Mouse (Mus musculus) forebrain, postnatal 0 days (tissue): ENCODE data around the gene E2f4. TPM values are rescaled to one million over a fixed set of nuclear protein-coding genes. Genes with fewer than 3 reads are reported as not detected.

Source experiments
- ATAC-seq: fragments of 200-750 bp; cut with Nextera tagmentation; 2 replicates; pipeline ENCODE4 v1.8.0; 2017; ENCODE audit warnings: mild to moderate bottlenecking, moderate library complexity
- DNase-seq: peaks from one replicate; pipeline ENCODE4 v3.0.0-alpha.2; 2015
- H3K27ac ChIP-seq: fragments of 300-500 bp; sonication (generic); 2 replicates; pipeline ENCODE4 v1.5.1; 2014; ENCODE audit warnings: low read depth, mild to moderate bottlenecking, antibody characterized with exemption, low read length, moderate library complexity, mixed read lengths
- H3K27me3 ChIP-seq: fragments of 300-500 bp; sonication (generic); 2 replicates; pipeline ENCODE4 v1.6.1; 2014; ENCODE audit warnings: mild to moderate bottlenecking, low read length, mixed read lengths; ENCODE audit not compliant: insufficient read depth
- H3K36me3 ChIP-seq: fragments of 300-500 bp; sonication (generic); 2 replicates; pipeline ENCODE4 v1.6.1; 2014; ENCODE audit warnings: mild to moderate bottlenecking, moderate library complexity; ENCODE audit not compliant: insufficient read depth
- H3K4me1 ChIP-seq: fragments of 300-500 bp; sonication (generic); 2 replicates; pipeline ENCODE4 v1.6.1; 2014; ENCODE audit warnings: antibody characterized with exemption; ENCODE audit not compliant: insufficient read depth
- H3K4me2 ChIP-seq: fragments of 300-500 bp; sonication (generic); 2 replicates; pipeline ENCODE4 v1.6.1; 2014; ENCODE audit warnings: low read depth, mild to moderate bottlenecking, moderate library complexity
- H3K4me3 ChIP-seq: fragments of 300-500 bp; sonication (generic); 2 replicates; pipeline ENCODE4 v1.5.1; 2014; ENCODE audit warnings: low read depth, low read length, mixed read lengths
- H3K9ac ChIP-seq: fragments of 300-500 bp; sonication (generic); 2 replicates; pipeline ENCODE4 v1.6.1; 2014; ENCODE audit warnings: mild to moderate bottlenecking
- H3K9me3 ChIP-seq: fragments of 300-500 bp; sonication (generic); 2 replicates; pipeline ENCODE4 v1.6.1; 2016; ENCODE audit warnings: low read length
- CTCF ChIP-seq: sonication (generic); IDR thresholded peaks from 2 replicates; pipeline ENCODE4 v1.5.1; 2016; ENCODE audit warnings: antibody characterized with exemption, control low read depth, low read depth
- WGBS: fragments of 180-500 bp; shearing (Covaris S2); extraction: QIAGEN DNeasy Blood & Tissue Kit; methylation state at CpG from one replicate; pipeline ENCODE4 v1.1.7; 2014; 5-methylcytosine and 5-hydroxymethylcytosine counted together
- microRNA counts: library from miRNA; unstranded; fragments of <30 nt; microRNA quantifications from one replicate; lab custom pipeline; 2015
- microRNA-seq, 2 experiments: library from miRNA; unstranded; fragments of <30 nt; microRNA quantifications; one replicate each; pipeline ENCODE4; 2016
- polyA plus RNA-seq: library from polyadenylated mRNA; unstranded; fragments of >200 nt; fragmentation: Nextera tagmentation; extraction: Ambion mirVana; gene quantifications from 2 replicates; pipeline ENCODE4 v1.2.1, GENCODE M21; 2015
- total RNA-seq: library from RNA; depleted of rRNA; stranded (reverse); fragments of >200 nt; gene quantifications from 2 replicates; pipeline ENCODE4 v1.2.3, GENCODE M21; 2014; rRNA removed

Gene E2f4
- total and polyA plus RNA-seq, 2 experiments from 2014 or later, result 30.6 to 36.7 TPM

- peak; percentile 39 for TF ChIP-seq CTCF
- Histone ChIP-seq H3K4me1 (peaks cover 11% of the 10 kb centered on the region; the same call in 1 of the 2 replicates), H3K9me3 (no peaks in the 10 kb centered on the region), H3K27me3 (no peaks in the 10 kb centered on the region; the same call in 1 of the 2 replicates), H3K9ac (peak within 1 kb of the TSS; percentile 74), H3K36me3 (no peaks in the 10 kb centered on the region), H3K4me3 (peak within 1 kb of the TSS; percentile 66), H3K27ac (peak within 1 kb of the TSS; percentile 67), H3K4me2 (peak within 1 kb of the TSS; percentile 98)
- ATAC-seq (peak; percentile 90), DNase-seq (peak; percentile 88)
- under 1% methylated on average over 53 of the region's 53 CpGs for WGBS
These were observed 50.2 kb downstream of the E2f4 start, which contains the start of gene Fhod1 for GRCm38 (mm10) chr8:105347428-105348221. Gene Fhod1 (minus strand): TSS chr8:105347953.

- DNase-seq (peak; percentile 76), ATAC-seq (peak; percentile 10)
- WGBS, result 2% methylated on average over 34 of the region's 34 CpGs
- Histone ChIP-seq H3K9ac (peak within 1 kb of the TSS; percentile 74), H3K27ac (peak within 1 kb of the TSS; percentile 67), H3K4me2 (peak within 1 kb of the TSS; percentile 98), H3K36me3 (no peaks in the 10 kb centered on the region), H3K4me1 (peaks cover 11% of the 10 kb centered on the region; the same call in 1 of the 2 replicates), H3K4me3 (peak within 1 kb of the TSS; percentile 66), H3K27me3 (no peaks in the 10 kb centered on the region; the same call in 1 of the 2 replicates), H3K9me3 (no peaks in the 10 kb centered on the region)
- TF ChIP-seq CTCF, result peak; percentile 50
These were observed 51.1 kb downstream of the E2f4 start, which contains the start of gene Slc9a5 for GRCm38 (mm10) chr8:105348450-105349095. Gene Slc9a5 (plus strand): TSS chr8:105348843.

- H3K36me3 ChIP-seq, result no peaks in the 10 kb centered on the region
- no peaks in the 10 kb centered on the region for H3K9me3 ChIP-seq
- ATAC-seq (peak; percentile 70), DNase-seq (peak; percentile 72)
- peak overlapping the region; percentile 98 for H3K4me2 ChIP-seq
- peaks cover 11% of the 10 kb centered on the region; the same call in 1 of the 2 replicates for H3K4me1 ChIP-seq
- H3K27ac ChIP-seq, result peak overlapping the region; percentile 67
- peak overlapping the region; percentile 74 for H3K9ac ChIP-seq
- peak overlapping the region; percentile 66 for H3K4me3 ChIP-seq
- TF ChIP-seq CTCF, result no peak
- no peaks in the 10 kb centered on the region; the same call in 1 of the 2 replicates for H3K27me3 ChIP-seq
- WGBS, result 5% methylated on average over 44 of the region's 48 CpGs
These were observed 51.8 kb downstream of the E2f4 start for GRCm38 (mm10) chr8:105349096-105349771.

GRCm38 (mm10) chr8:105350186-105350585 is 52.7 kb downstream of the E2f4 start:
- WGBS, result 28% methylated on average over 7 of the region's 7 CpGs
- Histone ChIP-seq H3K9me3 (no peaks in the 10 kb centered on the region), H3K36me3 (no peaks in the 10 kb centered on the region), H3K4me2 (peak overlapping the region; percentile 98), H3K4me3 (peak overlapping the region; percentile 66), H3K27me3 (no peaks in the 10 kb centered on the region; the same call in 1 of the 2 replicates), H3K4me1 (peaks cover 11% of the 10 kb centered on the region; the same call in 1 of the 2 replicates), H3K9ac (peak overlapping the region; percentile 74), H3K27ac (no peak overlapping the region; the same call in 1 of the 2 replicates)
- ATAC-seq (no peak), DNase-seq (peak; percentile 25)
- TF ChIP-seq CTCF, result no peak

- DNase-seq, result no peak
These were observed 56.2 kb downstream of the E2f4 start for GRCm38 (mm10) chr8:105353583-105354135.

GRCm38 (mm10) chr8:105354549-105354948 is 57.1 kb downstream of the E2f4 start:
- H3K4me1 ChIP-seq, result peaks cover 7% of the 10 kb centered on the region; the same call in 1 of the 2 replicates
- H3K9ac ChIP-seq, result no peak overlapping the region
- H3K9me3 ChIP-seq, result no peaks in the 10 kb centered on the region
- no peak for TF ChIP-seq CTCF
- no peaks in the 10 kb centered on the region for H3K27me3 ChIP-seq
- H3K4me2 ChIP-seq, result no peak overlapping the region
- H3K36me3 ChIP-seq, result peaks cover 29% of the 10 kb centered on the region
- WGBS, result 92% methylated on average over 4 of the region's 4 CpGs
- no peak for DNase-seq
- no peak for ATAC-seq
- H3K27ac ChIP-seq, result no peak overlapping the region
- H3K4me3 ChIP-seq, result no peak overlapping the region

More at GRCm38 (mm10) chr8:105353583-105354135, 56.2 kb downstream of the E2f4 start:
- H3K9ac ChIP-seq, result no peak overlapping the region
- no peak overlapping the region for H3K4me2 ChIP-seq
- 74% methylated on average over 8 of the region's 8 CpGs for WGBS
- H3K27me3 ChIP-seq, result no peaks in the 10 kb centered on the region
- TF ChIP-seq CTCF, result no peak
- no peak for ATAC-seq
- peaks cover 26% of the 10 kb centered on the region for H3K36me3 ChIP-seq
- no peak overlapping the region for H3K27ac ChIP-seq
- peaks cover 7% of the 10 kb centered on the region; the same call in 1 of the 2 replicates for H3K4me1 ChIP-seq
- H3K9me3 ChIP-seq, result no peaks in the 10 kb centered on the region
- no peak overlapping the region for H3K4me3 ChIP-seq

MicroRNAs encoded within 50 kb of the gene (microRNA counts, 519-probe panel; counts per million panel counts)
- microRNA mmu-miR-328 (lab: Ali Mortazavi, UCI), result 3,938 counts per million, percentile 44 among the panel's probes with 10 or more counts

Small RNA genes lying within 50 kb of the gene (microRNA-seq; reads per million reads assigned to microRNA genes)
- 0 reads per million in 2 experiments for gene Gm27320
- 524 to 717 reads per million in 2 experiments for gene Mir328

Other genes with a start within 250 kb of the E2f4 start
- gene Ces3a, start 249.1 kb upstream of the E2f4 start, total RNA-seq, result not detected in 2 replicates
- not detected in 2 replicates for gene Ces3a, start 249.1 kb upstream of the E2f4 start, polyA plus RNA-seq
- not detected in 2 replicates for gene Ces3b, start 213.9 kb upstream of the E2f4 start, total RNA-seq
- gene Ces3b, start 213.9 kb upstream of the E2f4 start, polyA plus RNA-seq, result not detected in 2 replicates
- 0.10 TPM in 1 of 2 replicates, not detected in the other for gene Ces4a, start 165.9 kb upstream of the E2f4 start, total RNA-seq
- gene Ces4a, start 165.9 kb upstream of the E2f4 start, polyA plus RNA-seq, result 0.05 TPM in 1 of 2 replicates, not detected in the other
- 56.4 and 65.6 TPM in 2 replicates for gene Cbfb, start 127.0 kb upstream of the E2f4 start, total RNA-seq
- gene Cbfb, start 127.0 kb upstream of the E2f4 start, polyA plus RNA-seq, result 23.5 and 29.9 TPM in 2 replicates
- 37.1 and 40.7 TPM in 2 replicates for gene D230025D16Rik, start 72.5 kb upstream of the E2f4 start, total RNA-seq
- gene D230025D16Rik, start 72.5 kb upstream of the E2f4 start, polyA plus RNA-seq, result 22.0 and 25.5 TPM in 2 replicates
- 8.4 and 11.4 TPM in 2 replicates for gene B3gnt9, start 42.5 kb upstream of the E2f4 start, total RNA-seq
- gene B3gnt9, start 42.5 kb upstream of the E2f4 start, polyA plus RNA-seq, result 6.6 and 6.8 TPM in 2 replicates
- 14.7 and 23.9 TPM in 2 replicates for gene Tradd, start 33.1 kb upstream of the E2f4 start, total RNA-seq
- gene Tradd, start 33.1 kb upstream of the E2f4 start, polyA plus RNA-seq, result 14.0 and 20.9 TPM in 2 replicates
- gene Fbxl8, start 33.0 kb upstream of the E2f4 start, total RNA-seq, result 0.38 and 1.4 TPM in 2 replicates
- 0.85 and 1.1 TPM in 2 replicates for gene Fbxl8, start 33.0 kb upstream of the E2f4 start, polyA plus RNA-seq
- 0.15 and 0.90 TPM in 2 replicates for gene Hsf4, start 27.9 kb upstream of the E2f4 start, total RNA-seq
- 0.30 and 0.44 TPM in 2 replicates for gene Hsf4, start 27.9 kb upstream of the E2f4 start, polyA plus RNA-seq
- 1.5 and 1.7 TPM in 2 replicates for gene Nol3, start 21.5 kb upstream of the E2f4 start, total RNA-seq
- 3.0 and 4.3 TPM in 2 replicates for gene Nol3, start 21.5 kb upstream of the E2f4 start, polyA plus RNA-seq
- gene 4931428F04Rik, start 7.8 kb upstream of the E2f4 start, total RNA-seq, result 54.2 and 70.9 TPM in 2 replicates
- 124 and 146 TPM in 2 replicates for gene 4931428F04Rik, start 7.8 kb upstream of the E2f4 start, polyA plus RNA-seq
- gene Exoc3l, start 1.6 kb upstream of the E2f4 start, total RNA-seq, result 1.8 and 2.7 TPM in 2 replicates
- gene Exoc3l, start 1.6 kb upstream of the E2f4 start, polyA plus RNA-seq, result 7.0 and 7.5 TPM in 2 replicates
- gene Elmo3, start 7.9 kb downstream of the E2f4 start, total RNA-seq, result 0.86 and 0.92 TPM in 2 replicates
- gene Elmo3, start 7.9 kb downstream of the E2f4 start, polyA plus RNA-seq, result 0.54 and 1.1 TPM in 2 replicates
- gene Lrrc29, start 28.6 kb downstream of the E2f4 start, total RNA-seq, result 1.6 and 3.0 TPM in 2 replicates
- gene Lrrc29, start 28.6 kb downstream of the E2f4 start, polyA plus RNA-seq, result 1.8 and 2.1 TPM in 2 replicates
- 76.4 and 109 TPM in 2 replicates for gene Tmem208, start 28.7 kb downstream of the E2f4 start, total RNA-seq
- gene Tmem208, start 28.7 kb downstream of the E2f4 start, polyA plus RNA-seq, result 126 and 140 TPM in 2 replicates
- gene Fhod1, start 50.3 kb downstream of the E2f4 start, total RNA-seq, result 1.4 and 2.1 TPM in 2 replicates
- gene Fhod1, start 50.3 kb downstream of the E2f4 start, polyA plus RNA-seq, result 0.15 and 0.30 TPM in 2 replicates
- 17.5 and 17.8 TPM in 2 replicates for gene Slc9a5, start 51.2 kb downstream of the E2f4 start, total RNA-seq
- gene Slc9a5, start 51.2 kb downstream of the E2f4 start, polyA plus RNA-seq, result 5.6 and 7.2 TPM in 2 replicates
- gene Plekhg4, start 75.6 kb downstream of the E2f4 start, total RNA-seq, result 4.2 and 4.5 TPM in 2 replicates
- 0.70 and 0.77 TPM in 2 replicates for gene Plekhg4, start 75.6 kb downstream of the E2f4 start, polyA plus RNA-seq
- 0.10 and 0.15 TPM in 2 replicates for gene Kctd19, start 115.8 kb downstream of the E2f4 start, total RNA-seq
- 0.16 and 0.19 TPM in 2 replicates for gene Kctd19, start 115.8 kb downstream of the E2f4 start, polyA plus RNA-seq
- 1.7 and 1.8 TPM in 2 replicates for gene Lrrc36, start 115.9 kb downstream of the E2f4 start, total RNA-seq
- gene Lrrc36, start 115.9 kb downstream of the E2f4 start, polyA plus RNA-seq, result 0.40 and 1.1 TPM in 2 replicates
- 66.6 and 80.6 TPM in 2 replicates for gene Tppp3, start 173.9 kb downstream of the E2f4 start, total RNA-seq
- 74.6 and 106 TPM in 2 replicates for gene Tppp3, start 173.9 kb downstream of the E2f4 start, polyA plus RNA-seq
- gene Zdhhc1, start 199.2 kb downstream of the E2f4 start, total RNA-seq, result 22.9 and 30.4 TPM in 2 replicates
- 16.2 and 22.7 TPM in 2 replicates for gene Zdhhc1, start 199.2 kb downstream of the E2f4 start, polyA plus RNA-seq
- gene Hsd11b2, start 221.1 kb downstream of the E2f4 start, total RNA-seq, result 0.38 and 0.52 TPM in 2 replicates
- gene Hsd11b2, start 221.1 kb downstream of the E2f4 start, polyA plus RNA-seq, result 1.3 and 2.6 TPM in 2 replicates